Mouse (Mus musculus) intestine, embryonic 15.5 days (tissue): Measurements from ENCODE around the gene Plch2. TPM values are rescaled to one million over a fixed set of nuclear protein-coding genes. Genes with fewer than 3 reads are reported as not detected.
"Not testable (repeated sequence)": the region's sequence is repeated elsewhere in the genome, so short reads cannot be mapped to it uniquely, and the experiment has no call there.

Source experiments
- ATAC-seq: fragments of 200-750 bp; cut with Nextera tagmentation; 2 replicates; pipeline ENCODE4 v1.8.0; 2017; ENCODE audit warnings: moderate TSS enrichment, moderate library complexity
- H3K27ac ChIP-seq: fragments of 300-500 bp; sonication (generic); 2 replicates; pipeline ENCODE4 v1.5.1; 2015; ENCODE audit warnings: mild to moderate bottlenecking, inconsistent platforms
- H3K27me3 ChIP-seq: fragments of 300-500 bp; sonication (generic); replicated peaks from 2 replicates; pipeline ENCODE4 v1.6.1; 2015; ENCODE audit warnings: inconsistent platforms
- H3K36me3 ChIP-seq: fragments of 300-500 bp; sonication (generic); 2 replicates; pipeline ENCODE4 v1.6.1; 2015; ENCODE audit warnings: inconsistent platforms
- H3K4me1 ChIP-seq: fragments of 300-500 bp; sonication (generic); replicated peaks from 2 replicates; pipeline ENCODE4 v1.6.1; 2015; ENCODE audit warnings: inconsistent platforms
- H3K4me2 ChIP-seq: fragments of 300-500 bp; sonication (generic); replicated peaks from 2 replicates; pipeline ENCODE4 v1.6.1; 2015; ENCODE audit warnings: mild to moderate bottlenecking, inconsistent platforms
- H3K4me3 ChIP-seq: fragments of 300-500 bp; sonication (generic); replicated peaks from 2 replicates; pipeline ENCODE4 v1.5.1; 2015; ENCODE audit warnings: inconsistent platforms
- H3K9ac ChIP-seq: fragments of 300-500 bp; sonication (generic); 2 replicates; pipeline ENCODE4 v1.6.1; 2015; ENCODE audit warnings: inconsistent platforms
- H3K9me3 ChIP-seq: fragments of 300-500 bp; sonication (generic); 2 replicates; pipeline ENCODE4 v1.6.1; 2016; ENCODE audit warnings: inconsistent platforms
- WGBS: fragments of 180-500 bp; shearing (Covaris S2); methylation state at CpG from one replicate; pipeline ENCODE4 v1.1.7; 2015; 5-methylcytosine and 5-hydroxymethylcytosine counted together
- polyA plus RNA-seq: library from polyadenylated mRNA; unstranded; fragments of >200 nt; fragmentation: Nextera tagmentation; extraction: Ambion mirVana; gene quantifications from 2 replicates; pipeline ENCODE4 v1.2.1, GENCODE M21; 2015

The Plch2 gene
- polyA plus RNA-seq, 1 experiment from 2014 or later: 19.9 TPM

- Histone ChIP-seq H3K27ac (peak within 1 kb of the TSS; percentile 96), H3K4me3 (peak within 1 kb of the TSS; percentile 97), H3K4me1 (peaks cover 34% of the 10 kb centered on the region), H3K36me3 (peaks cover 6% of the 10 kb centered on the region; the same call in 1 of the 2 replicates), H3K9ac (peak within 1 kb of the TSS; percentile 96), H3K9me3 (no peaks in the 10 kb centered on the region), H3K27me3 (no peaks in the 10 kb centered on the region), H3K4me2 (peak within 1 kb of the TSS; percentile 93)
- WGBS: under 1% methylated on average over 85 of the region's 85 CpGs
- peak; percentile 98 for ATAC-seq
Measured at GRCm38 (mm10) chr4:155086108-155087024, 29.8 kb upstream of the Plch2 start, which contains the start of the genes Rer1 and Morn1. Rer1 (minus strand) TSS chr4:155086382. Morn1 (plus strand) TSS chr4:155086577.

- no peak for ATAC-seq
- WGBS: 5% methylated on average over 35 of the region's 35 CpGs
- Histone ChIP-seq H3K36me3 (peaks cover 12% of the 10 kb centered on the region; the same call in 1 of the 2 replicates), H3K27me3 (no peaks in the 10 kb centered on the region), H3K9me3 (no peaks in the 10 kb centered on the region), H3K27ac (peak overlapping the region; percentile 96), H3K9ac (peak overlapping the region; percentile 96), H3K4me3 (peak overlapping the region; percentile 97), H3K4me2 (peak overlapping the region; percentile 64), H3K4me1 (peaks cover 34% of the 10 kb centered on the region)
Measured at GRCm38 (mm10) chr4:155085206-155086107, 28.9 kb upstream of the Plch2 start.

- peaks cover 34% of the 10 kb centered on the region for H3K4me1 ChIP-seq
- peak overlapping the region; percentile 64 for H3K4me2 ChIP-seq
- no peaks in the 10 kb centered on the region for H3K27me3 ChIP-seq
- peaks cover 16% of the 10 kb centered on the region for H3K36me3 ChIP-seq
- peak overlapping the region; percentile 67; the same call in 1 of the 2 replicates for H3K27ac ChIP-seq
- H3K9ac ChIP-seq: peak overlapping the region; percentile 96
- no peaks in the 10 kb centered on the region for H3K9me3 ChIP-seq
- H3K4me3 ChIP-seq: peak overlapping the region; percentile 97
- 68% methylated on average over 7 of the region's 7 CpGs for WGBS
- ATAC-seq: no peak
Measured at GRCm38 (mm10) chr4:155084351-155084750, 27.8 kb upstream of the Plch2 start.

- WGBS: 69% methylated on average over 4 of the region's 4 CpGs
- H3K27ac ChIP-seq: peak overlapping the region; percentile 41; the same call in 1 of the 2 replicates
- H3K36me3 ChIP-seq: peaks cover 19% of the 10 kb centered on the region
- no peaks in the 10 kb centered on the region for H3K27me3 ChIP-seq
- H3K9me3 ChIP-seq: no peaks in the 10 kb centered on the region
- H3K9ac ChIP-seq: no peak overlapping the region
- H3K4me2 ChIP-seq: peak overlapping the region; percentile 64
- no peak for ATAC-seq
- peaks cover 34% of the 10 kb centered on the region for H3K4me1 ChIP-seq
- no peak overlapping the region for H3K4me3 ChIP-seq
Measured at GRCm38 (mm10) chr4:155083553-155083952, 27.0 kb upstream of the Plch2 start.

- Histone ChIP-seq H3K27me3 (no peaks in the 10 kb centered on the region), H3K9me3 (no peaks in the 10 kb centered on the region), H3K4me1 (peaks cover 20% of the 10 kb centered on the region), H3K4me3 (no peak overlapping the region), H3K9ac (no peak overlapping the region), H3K27ac (no peak overlapping the region), H3K36me3 (peaks cover 48% of the 10 kb centered on the region), H3K4me2 (no peak overlapping the region)
- no peak for ATAC-seq
- WGBS: 72% methylated on average over 6 of the region's 6 CpGs
Measured at GRCm38 (mm10) chr4:155079666-155080065, 23.1 kb upstream of the Plch2 start.

GRCm38 (mm10) chr4:155078808-155079207, 22.2 kb upstream of the Plch2 start:
- WGBS: 90% methylated on average over 10 of the region's 10 CpGs
- Histone ChIP-seq H3K36me3 (peaks cover 51% of the 10 kb centered on the region), H3K4me1 (peaks cover 12% of the 10 kb centered on the region)
- not testable (repeated sequence) for ATAC-seq, H3K4me2 ChIP-seq, H3K27me3 ChIP-seq, H3K4me3 ChIP-seq, H3K9ac ChIP-seq, H3K27ac ChIP-seq, H3K9me3 ChIP-seq

GRCm38 (mm10) chr4:155076677-155077076, 20.1 kb upstream of the Plch2 start:
- H3K36me3 ChIP-seq: peaks cover 60% of the 10 kb centered on the region
- H3K4me2 ChIP-seq: no peak overlapping the region
- H3K4me3 ChIP-seq: no peak overlapping the region
- no peak overlapping the region for H3K9ac ChIP-seq
- ATAC-seq: no peak
- 56% methylated on average over 9 of the region's 9 CpGs for WGBS
- H3K9me3 ChIP-seq: no peaks in the 10 kb centered on the region
- no peaks in the 10 kb centered on the region for H3K27me3 ChIP-seq
- H3K27ac ChIP-seq: no peak overlapping the region
- H3K4me1 ChIP-seq: no peaks in the 10 kb centered on the region

GRCm38 (mm10) chr4:155075813-155076212, 19.2 kb upstream of the Plch2 start:
- peaks cover 65% of the 10 kb centered on the region for H3K36me3 ChIP-seq
- whole genome bisulfite sequencing: 96% methylated on average over 2 of the region's 2 CpGs

GRCm38 (mm10) chr4:155075137-155075536, 18.6 kb upstream of the Plch2 start:
- no peaks in the 10 kb centered on the region for H3K9me3 ChIP-seq
- peaks cover 69% of the 10 kb centered on the region for H3K36me3 ChIP-seq
- no peak overlapping the region for H3K9ac ChIP-seq
- H3K27me3 ChIP-seq: no peaks in the 10 kb centered on the region
- no peak for ATAC-seq
- H3K4me3 ChIP-seq: no peak overlapping the region
- no peaks in the 10 kb centered on the region for H3K4me1 ChIP-seq
- no peak overlapping the region for H3K4me2 ChIP-seq
- no peak overlapping the region for H3K27ac ChIP-seq
- WGBS: 84% methylated on average over 9 of the region's 9 CpGs

More at GRCm38 (mm10) chr4:155075813-155076212, 19.2 kb upstream of the Plch2 start:
- H3K9ac ChIP-seq: no peak overlapping the region
- H3K4me3 ChIP-seq: no peak overlapping the region
- H3K27me3 ChIP-seq: no peaks in the 10 kb centered on the region
- no peaks in the 10 kb centered on the region for H3K9me3 ChIP-seq
- ATAC-seq: no peak
- no peak overlapping the region for H3K27ac ChIP-seq
- no peak overlapping the region for H3K4me2 ChIP-seq
- no peaks in the 10 kb centered on the region for H3K4me1 ChIP-seq

GRCm38 (mm10) chr4:155074418-155074817, 17.8 kb upstream of the Plch2 start:
- H3K27ac ChIP-seq: no peak overlapping the region
- no peaks in the 10 kb centered on the region for H3K9me3 ChIP-seq
- WGBS: 78% methylated on average over 9 of the region's 9 CpGs
- no peak overlapping the region for H3K4me2 ChIP-seq
- no peak for ATAC-seq
- H3K4me1 ChIP-seq: no peaks in the 10 kb centered on the region
- H3K36me3 ChIP-seq: peaks cover 66% of the 10 kb centered on the region
- no peak overlapping the region for H3K9ac ChIP-seq
- H3K4me3 ChIP-seq: no peak overlapping the region
- no peaks in the 10 kb centered on the region for H3K27me3 ChIP-seq

GRCm38 (mm10) chr4:155070921-155071320, 14.3 kb upstream of the Plch2 start:
- peaks cover 11% of the 10 kb centered on the region; the same call in 1 of the 2 replicates for H3K4me1 ChIP-seq
- 90% methylated on average over 5 of the region's 5 CpGs for WGBS
- H3K4me3 ChIP-seq: no peak overlapping the region
- no peaks in the 10 kb centered on the region for H3K27me3 ChIP-seq
- H3K9ac ChIP-seq: no peak overlapping the region
- H3K36me3 ChIP-seq: peaks cover 47% of the 10 kb centered on the region
- no peak overlapping the region for H3K27ac ChIP-seq
- no peaks in the 10 kb centered on the region for H3K9me3 ChIP-seq
- ATAC-seq: no peak
- no peak overlapping the region for H3K4me2 ChIP-seq

GRCm38 (mm10) chr4:155070199-155070598, 13.6 kb upstream of the Plch2 start:
- no peak overlapping the region for H3K9ac ChIP-seq
- H3K4me2 ChIP-seq: no peak overlapping the region
- no peaks in the 10 kb centered on the region for H3K9me3 ChIP-seq
- H3K27ac ChIP-seq: no peak overlapping the region
- H3K27me3 ChIP-seq: no peaks in the 10 kb centered on the region
- ATAC-seq: no peak
- H3K4me1 ChIP-seq: peaks cover 11% of the 10 kb centered on the region; the same call in 1 of the 2 replicates
- WGBS: 92% methylated on average over 13 of the region's 13 CpGs
- H3K4me3 ChIP-seq: no peak overlapping the region
- H3K36me3 ChIP-seq: peaks cover 40% of the 10 kb centered on the region
